8 mouse cellular contexts compared by ENCODE assay signal in the genomic region with DNA sequence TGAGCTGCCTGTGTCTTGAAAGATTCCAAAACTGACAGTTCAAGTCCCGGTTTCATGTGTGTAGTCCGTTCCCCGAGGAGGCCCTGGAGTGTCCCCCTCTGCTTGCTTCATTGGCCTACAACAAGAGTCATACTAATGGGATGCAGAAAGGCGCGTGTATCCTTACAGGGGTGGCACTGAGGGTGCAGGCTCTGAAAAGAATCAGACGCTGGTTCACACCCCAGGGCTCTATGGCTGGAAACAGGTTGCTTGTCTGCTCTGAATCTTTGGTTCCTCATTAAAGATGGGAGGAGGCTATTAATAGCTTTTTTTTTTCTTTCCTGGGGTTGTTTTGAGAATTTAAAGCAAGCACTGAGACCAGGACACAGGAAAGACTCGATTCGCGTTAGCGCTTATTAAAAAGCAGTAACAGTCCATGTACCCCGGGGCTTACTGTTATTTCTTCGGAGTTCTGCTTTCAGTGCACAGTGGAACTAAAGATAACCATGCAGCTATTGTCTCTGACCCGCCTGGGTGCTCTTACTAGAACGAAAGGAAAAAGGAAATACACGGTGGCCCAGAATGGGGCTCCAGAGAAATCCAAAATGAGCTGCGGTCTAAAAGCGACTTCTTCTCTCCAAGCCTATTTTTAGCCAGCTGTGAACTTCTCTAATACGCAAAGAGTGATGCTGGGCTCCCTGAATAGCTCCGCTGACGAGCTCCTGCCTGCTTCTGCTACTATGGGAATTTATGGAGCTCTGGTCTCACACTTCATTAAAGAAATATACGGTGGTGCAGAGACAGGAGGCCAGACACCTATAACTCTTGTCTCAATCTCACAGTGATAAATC. TPM values are rescaled to one million over a fixed set of nuclear protein-coding genes. Genes with fewer than 3 reads are reported as not detected.
DNase-seq lines count a peak whose midpoint lies in the region; ATAC-seq lines count a peak whose summit lies in the region.

No protein-coding gene starts in this region.

- H3K27ac ChIP-seq in midbrain, embryonic 15.5 days: no peak overlapping the region
- H3K27ac ChIP-seq in midbrain, embryonic 13.5 days: no peak overlapping the region
- no peak overlapping the region for H3K27ac ChIP-seq in limb, embryonic 13.5 days

- intact Hi-C loops in heart, postnatal 36 days (cut with DNase I): loop anchor here (5.0 kb wide), 1 partner anchor 360 kb away; a partner anchor contains a TSS

- H3K4me3 ChIP-seq in midbrain, embryonic 15.5 days: no peak overlapping the region
- no peak overlapping the region for H3K4me3 ChIP-seq in midbrain, embryonic 13.5 days (replicated peaks)
- H3K4me3 ChIP-seq in limb, embryonic 13.5 days: 0 out of 2 replicates have a peak overlapping the region, but pooled peaks have one; percentile 16

- H3K9ac ChIP-seq in midbrain, embryonic 15.5 days: no peak overlapping the region
- no peak overlapping the region for H3K9ac ChIP-seq in midbrain, embryonic 13.5 days (replicated peaks)
- H3K9ac ChIP-seq in limb, embryonic 13.5 days: peak overlapping the region; percentile 1; the same call in 1 of the 2 replicates

- 57% methylated on average over 21 of the region's 21 CpGs for WGBS in midbrain, embryonic 15.5 days
- 67% methylated on average over 21 of the region's 21 CpGs for WGBS in midbrain, embryonic 13.5 days
- WGBS in limb, embryonic 13.5 days: 19% methylated on average over 21 of the region's 21 CpGs

- no peak for DNase-seq in cerebellum, postnatal 36 days
- peak; percentile 20 to 43 for DNase-seq in heart, postnatal 36 days
- DNase-seq in skeletal muscle tissue, adult 2 months (ENCODE audit: low read depth, low spot score): peak; percentile 90

- no peaks in the 10 kb centered on the region for H3K9me3 ChIP-seq in midbrain, embryonic 15.5 days
- H3K9me3 ChIP-seq in midbrain, embryonic 13.5 days: no peaks in the 10 kb centered on the region
- no peaks in the 10 kb centered on the region for H3K9me3 ChIP-seq in limb, embryonic 13.5 days

- no peaks in the 10 kb centered on the region for H3K36me3 ChIP-seq in midbrain, embryonic 15.5 days (replicated peaks)
- no peaks in the 10 kb centered on the region for H3K36me3 ChIP-seq in midbrain, embryonic 13.5 days
- H3K36me3 ChIP-seq in limb, embryonic 13.5 days: no peaks in the 10 kb centered on the region

- peaks cover 3% of the 10 kb centered on the region; the same call in 1 of the 2 replicates for H3K4me1 ChIP-seq in midbrain, embryonic 15.5 days
- H3K4me1 ChIP-seq in midbrain, embryonic 13.5 days (replicated peaks): 0 out of 2 replicates have a peak, but pooled peaks cover 4% of the 10 kb centered on the region
- H3K4me1 ChIP-seq in limb, embryonic 13.5 days: peaks cover 16% of the 10 kb centered on the region

- 0 out of 2 replicates have a peak, but pooled peaks have one; percentile 49 for ATAC-seq in cerebellum, adult (ENCODE audit: insufficient number of reproducible peaks, low FRiP score, low TSS enrichment)
- ATAC-seq in midbrain, embryonic 15.5 days (replicated peaks): no peak
- no peak for ATAC-seq in midbrain, embryonic 13.5 days
- 0 out of 2 replicates have a peak, but pooled peaks have one; percentile 28 for ATAC-seq in limb, embryonic 13.5 days (ENCODE audit: low FRiP score, low read depth)
- ATAC-seq in megakaryocyte-erythroid progenitor cell, adult 5-6 weeks (replicated peaks; ENCODE audit: low FRiP score, low TSS enrichment, poor library complexity, severe bottlenecking): no peak

- H3K27me3 ChIP-seq in midbrain, embryonic 15.5 days (replicated peaks): no peaks in the 10 kb centered on the region
- H3K27me3 ChIP-seq in midbrain, embryonic 13.5 days: no peaks in the 10 kb centered on the region
- H3K27me3 ChIP-seq in limb, embryonic 13.5 days: no peaks in the 10 kb centered on the region

- peak overlapping the region; percentile 18; the same call in 1 of the 2 replicates for H3K4me2 ChIP-seq in midbrain, embryonic 15.5 days
- no peak overlapping the region; the same call in 1 of the 2 replicates for H3K4me2 ChIP-seq in midbrain, embryonic 13.5 days (replicated peaks)
- H3K4me2 ChIP-seq in limb, embryonic 13.5 days (replicated peaks): peak overlapping the region; percentile 54

RNA-seq across cellular contexts. Expression of a gene that starts 45.5 kb away (rescaled TPM):
- 10.4 and 12.2 TPM in 2 replicates for polyA plus RNA-seq in midbrain, embryonic 15.5 days (2015; fragmentation: Nextera tagmentation; extraction: Ambion mirVana)
- polyA plus RNA-seq in midbrain, embryonic 13.5 days (2015; fragmentation: Nextera tagmentation; extraction: Ambion mirVana): 9.0 and 10.2 TPM in 2 replicates
- total RNA-seq in heart, postnatal 36 days (2021): 10 to 100 TPM; 29.5 to 32.5 TPM
- polyA plus RNA-seq in limb, embryonic 13.5 days (2015; fragmentation: Nextera tagmentation; extraction: Ambion mirVana): 52.6 and 56.0 TPM in 2 replicates
- 3.3 and 4.5 TPM in 2 replicates for total RNA-seq in megakaryocyte-erythroid progenitor cell, adult 5-6 weeks (2014; fragmentation: Nextera tagmentation)
- total RNA-seq in megakaryocyte-erythroid progenitor cell, adult 5-6 weeks (2017): 0.47 and 2.4 TPM in 2 replicates

Comparison
In these comparisons a context has a peak if more than half of its experiments do, and no peak if none do; other contexts are left out.
1. ATAC-seq: peak in cerebellum, adult (single experiment) and limb, embryonic 13.5 days (single experiment); none in midbrain, embryonic 15.5 days (single experiment), midbrain, embryonic 13.5 days (single experiment) and megakaryocyte-erythroid progenitor cell, adult 5-6 weeks (single experiment).
2. DNase-seq: peak in heart, postnatal 36 days (2 of 2) and skeletal muscle tissue, adult 2 months (single experiment); none in cerebellum, postnatal 36 days (0 of 2).